Mouse (Mus musculus) adrenal gland, adult 18-20 months (tissue): ENCODE data around the gene Slc26a8. TPM values are rescaled to one million over a fixed set of nuclear protein-coding genes. Genes with fewer than 3 reads are reported as not detected.
A peak's percentile ranks its signal among the peaks of the same experiment; 100 is the strongest.

Source experiments
- DNase-seq, 2 experiments: peaks; one replicate each; pipeline ENCODE4 v3.0.0; 2021 to 2022; ENCODE audit warnings: low spot score in 2 of 2
- total RNA-seq, 2 experiments: library from RNA; stranded (reverse); gene quantifications; 1 replicate in 1 of 2; 2 replicates in 1 of 2; pipeline ENCODE4 v1.2.3; 2021

Slc26a8 gene
- total RNA-seq, 2 experiments from 2014 or later, result 1.3 to 1.5 TPM

DNA sequence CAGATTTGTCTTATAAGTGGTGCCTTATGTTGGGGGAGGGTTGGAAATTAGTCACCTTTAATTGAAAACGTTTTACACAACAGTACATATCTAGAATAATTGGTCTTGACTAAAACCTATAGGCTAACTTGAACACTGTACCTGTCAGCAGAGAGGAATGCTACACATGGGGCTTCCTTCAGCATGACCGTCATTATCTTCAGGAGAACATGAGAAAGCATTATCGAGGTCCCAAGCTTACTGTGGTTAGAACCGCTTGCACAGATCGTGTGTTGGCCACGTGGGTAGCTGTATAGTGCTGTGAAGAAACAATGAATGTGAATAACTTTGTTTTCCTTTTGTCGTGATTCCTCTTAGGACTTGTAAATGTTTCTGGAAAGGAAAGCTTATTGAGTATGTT is 9.8 kb upstream of the Slc26a8 start:
- DNase-seq, result no peak

DNA sequence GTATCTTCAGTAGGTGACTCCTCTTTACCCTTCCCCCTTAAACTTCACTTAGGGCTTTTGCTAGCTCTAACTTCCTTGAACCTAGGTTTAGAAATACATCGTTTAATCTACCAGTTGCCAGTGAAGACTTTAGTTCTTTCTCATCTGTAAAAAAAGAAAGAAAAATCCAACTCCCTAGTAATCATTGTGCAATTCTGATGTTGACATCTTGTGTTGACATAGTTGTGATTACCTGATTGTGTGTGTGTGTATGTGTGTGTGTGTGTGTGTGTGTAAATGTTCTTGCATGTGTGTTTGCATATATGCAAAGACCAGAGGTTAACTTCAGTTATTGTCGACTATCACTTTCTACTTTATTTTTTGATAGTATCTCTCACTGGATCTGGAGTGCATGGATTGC is 8.6 kb upstream of the Slc26a8 start:
- no peak for DNase-seq

DNA sequence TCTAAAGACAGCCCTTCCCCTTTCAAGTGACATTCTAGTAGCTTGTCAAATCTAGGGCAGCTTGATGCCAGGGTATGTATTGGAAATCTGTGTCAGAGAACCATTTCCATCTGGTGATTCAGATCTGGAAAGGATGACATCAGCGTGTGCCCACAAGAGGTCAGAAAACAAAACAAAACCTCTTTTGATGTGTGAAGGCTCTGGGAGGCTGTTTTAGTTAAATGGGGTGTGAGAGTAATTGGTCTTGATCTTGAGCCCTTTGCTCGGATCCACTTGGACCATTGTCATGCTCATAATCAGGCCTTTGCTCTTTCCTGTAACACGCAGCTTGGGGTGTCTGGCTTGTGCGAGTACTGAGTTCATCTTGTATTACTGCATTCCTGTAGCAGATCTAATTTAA is 8.2 kb upstream of the Slc26a8 start:
- no peak for DNase-seq

DNA sequence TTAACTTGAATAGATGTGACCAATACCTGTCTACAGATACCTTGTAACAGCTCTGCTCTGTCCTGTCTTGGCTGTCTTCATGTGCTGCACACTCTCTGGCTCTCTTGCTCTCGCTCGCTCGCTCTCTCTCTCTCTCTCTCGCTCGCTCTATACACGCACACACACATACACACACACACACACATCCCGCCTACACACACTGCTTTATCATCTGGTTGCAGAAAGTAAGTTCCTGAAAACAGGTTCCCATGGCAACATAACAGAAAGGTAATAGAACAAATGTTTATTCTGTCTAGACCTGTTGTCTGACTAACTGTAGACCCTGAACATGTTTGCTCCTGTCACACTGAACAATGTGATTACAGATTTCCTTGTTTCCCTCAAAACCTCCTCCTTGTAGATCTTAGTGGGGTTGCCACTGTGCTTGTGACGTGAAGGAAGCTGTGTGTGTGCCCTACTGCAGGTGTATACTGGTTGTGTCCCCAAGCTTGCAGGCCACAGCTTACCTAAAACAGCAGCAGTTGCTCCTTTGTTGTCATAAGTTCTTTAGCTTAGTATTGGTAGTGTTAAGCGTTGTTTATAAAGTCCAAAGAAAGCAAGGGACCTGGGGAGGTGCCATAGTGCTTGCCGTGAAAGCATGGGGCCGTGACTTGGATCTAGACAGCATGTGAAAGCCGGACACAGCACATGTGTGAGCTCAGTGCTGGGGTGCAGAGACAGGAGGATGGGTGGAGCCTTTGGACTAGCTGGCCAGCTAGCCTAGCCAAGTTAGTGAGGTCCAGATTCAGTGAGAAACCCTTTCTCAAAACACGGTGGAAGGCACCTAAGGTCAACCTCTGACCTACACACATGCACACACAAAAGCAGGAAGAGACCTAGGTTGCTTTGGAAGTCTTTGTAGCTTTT is 7.5 kb upstream of the Slc26a8 start:
- DNase-seq, result no peak

DNA sequence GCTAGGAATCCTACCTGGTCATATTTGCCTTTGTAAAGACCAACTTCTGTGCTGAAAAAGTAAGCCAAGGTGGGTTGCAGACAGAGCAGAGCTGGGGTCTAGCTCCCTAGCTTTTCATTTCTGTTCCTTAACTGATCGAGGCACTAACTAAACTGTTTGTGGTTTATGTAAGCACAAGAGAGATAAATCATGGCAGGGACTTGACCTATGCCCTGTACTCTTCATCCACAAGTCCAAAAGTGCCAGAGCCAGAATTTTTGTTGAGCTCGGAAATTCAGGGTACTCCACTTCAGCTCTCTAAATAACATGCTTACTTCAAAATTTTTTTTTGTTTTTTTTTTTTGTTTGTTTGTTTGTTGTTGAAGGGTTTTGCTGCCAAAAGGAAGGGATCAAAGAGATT is 6.6 kb upstream of the Slc26a8 start:
- DNase-seq, result no peak

DNA sequence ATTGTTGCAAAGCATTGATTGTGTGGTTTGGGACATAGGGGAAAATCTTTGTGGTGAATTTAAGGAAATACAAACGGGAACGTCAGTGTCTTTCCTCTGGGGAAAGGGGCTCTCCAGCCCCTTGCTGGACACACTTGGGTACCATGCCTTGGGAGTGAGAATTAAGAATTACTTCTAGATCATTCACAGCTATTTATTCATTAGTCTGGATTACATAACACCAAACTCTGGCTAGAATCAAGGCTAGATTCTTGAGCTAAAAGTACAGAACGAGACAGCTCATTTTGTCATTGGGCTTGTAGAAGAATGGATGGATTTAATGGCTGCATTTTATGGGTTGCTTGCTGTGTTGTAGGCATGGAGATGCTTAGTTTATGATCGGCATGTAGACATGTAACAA is 4.8 kb upstream of the Slc26a8 start:
- DNase-seq, result no peak

DNA sequence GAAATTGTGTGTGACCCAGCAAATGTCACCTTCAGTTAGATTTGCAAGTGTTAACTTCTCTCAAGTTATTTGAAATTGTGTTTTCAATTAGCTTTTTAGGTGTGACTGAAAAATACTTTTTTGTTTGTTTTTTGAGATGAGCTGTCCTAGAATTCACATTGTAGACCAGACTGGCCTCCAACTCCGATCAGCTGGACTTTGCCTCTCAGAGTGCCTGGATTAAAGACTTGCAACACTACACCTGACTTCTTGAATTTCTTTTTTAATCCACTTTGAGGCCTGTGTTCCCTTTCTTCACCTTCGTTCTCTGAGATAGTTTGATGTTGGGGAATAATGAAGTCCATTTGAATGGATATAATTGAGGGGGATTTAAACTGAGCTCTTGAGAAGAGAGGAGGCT is 4.0 kb upstream of the Slc26a8 start:
- no peak for DNase-seq

DNA sequence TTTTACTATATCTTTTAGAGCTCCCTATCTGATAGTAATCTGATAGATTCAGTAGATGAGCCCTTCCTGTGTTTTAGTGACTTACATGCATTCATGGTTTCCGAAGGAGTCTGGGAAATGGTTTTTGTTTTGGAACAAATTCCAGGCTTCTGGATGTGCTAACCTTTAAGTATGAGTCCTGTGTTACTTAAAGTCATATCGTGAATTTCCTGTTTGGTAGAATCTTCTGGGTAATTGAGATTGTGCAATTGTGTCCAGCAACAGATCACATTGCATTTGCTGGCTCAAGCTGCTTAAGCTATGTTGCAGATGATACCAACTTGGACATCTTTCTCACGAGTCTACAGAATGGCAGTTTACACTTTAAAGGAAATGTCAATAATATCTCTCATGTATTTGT is 3.1 kb upstream of the Slc26a8 start:
- DNase-seq, result no peak

DNA sequence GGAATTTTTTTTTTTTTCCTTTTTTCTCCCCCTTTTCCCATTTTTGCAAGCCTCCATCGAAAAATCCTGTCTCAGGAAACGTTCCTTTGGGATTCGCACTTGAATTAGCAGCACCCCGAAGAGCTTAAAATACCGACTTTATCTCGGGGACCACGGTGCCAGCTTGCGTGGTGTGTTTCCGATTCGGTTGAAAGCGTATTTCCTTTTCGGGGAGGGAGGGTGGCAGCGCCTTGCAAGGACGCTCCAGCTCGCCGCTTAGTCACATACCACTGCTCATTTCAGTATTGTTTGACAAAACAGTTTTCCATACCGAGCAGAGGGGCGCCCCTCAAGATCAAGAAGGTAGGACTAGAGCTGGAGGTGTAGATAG is 2.3 kb upstream of the Slc26a8 start:
- peak; percentile 44 to 53 for DNase-seq

DNA sequence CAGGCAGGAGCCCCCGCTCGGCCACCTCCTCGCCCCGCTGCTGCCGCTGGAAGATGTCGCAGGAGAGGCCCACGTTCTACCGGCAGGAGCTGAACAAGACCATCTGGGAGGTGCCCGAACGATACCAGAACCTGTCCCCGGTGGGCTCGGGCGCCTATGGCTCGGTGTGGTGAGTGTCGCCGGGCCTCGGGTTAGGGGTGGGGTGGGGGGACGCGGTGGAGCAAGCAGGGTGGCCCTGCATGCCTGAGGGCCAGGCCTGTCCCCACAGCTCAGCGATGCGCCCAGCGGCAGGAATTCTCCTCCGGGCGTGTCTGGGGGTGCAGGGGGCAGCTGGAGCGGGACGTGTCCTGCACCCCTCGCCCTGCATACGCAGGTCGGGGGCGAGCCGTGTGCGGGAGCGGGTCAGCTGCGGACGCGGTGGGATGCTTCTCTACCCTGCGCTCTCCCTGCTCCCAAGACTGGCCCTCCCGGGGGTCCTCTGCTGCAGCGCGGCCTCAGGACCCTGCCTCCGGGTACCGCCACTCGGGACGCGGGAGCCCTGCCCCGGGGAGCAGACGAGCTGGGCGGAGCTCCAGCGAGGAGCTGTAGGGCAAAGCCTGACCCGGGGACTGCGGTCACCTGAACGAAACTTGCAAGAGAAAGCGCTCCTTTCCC is 1.8 kb upstream of the Slc26a8 start:
- peak; percentile 57 to 61 for DNase-seq

DNA sequence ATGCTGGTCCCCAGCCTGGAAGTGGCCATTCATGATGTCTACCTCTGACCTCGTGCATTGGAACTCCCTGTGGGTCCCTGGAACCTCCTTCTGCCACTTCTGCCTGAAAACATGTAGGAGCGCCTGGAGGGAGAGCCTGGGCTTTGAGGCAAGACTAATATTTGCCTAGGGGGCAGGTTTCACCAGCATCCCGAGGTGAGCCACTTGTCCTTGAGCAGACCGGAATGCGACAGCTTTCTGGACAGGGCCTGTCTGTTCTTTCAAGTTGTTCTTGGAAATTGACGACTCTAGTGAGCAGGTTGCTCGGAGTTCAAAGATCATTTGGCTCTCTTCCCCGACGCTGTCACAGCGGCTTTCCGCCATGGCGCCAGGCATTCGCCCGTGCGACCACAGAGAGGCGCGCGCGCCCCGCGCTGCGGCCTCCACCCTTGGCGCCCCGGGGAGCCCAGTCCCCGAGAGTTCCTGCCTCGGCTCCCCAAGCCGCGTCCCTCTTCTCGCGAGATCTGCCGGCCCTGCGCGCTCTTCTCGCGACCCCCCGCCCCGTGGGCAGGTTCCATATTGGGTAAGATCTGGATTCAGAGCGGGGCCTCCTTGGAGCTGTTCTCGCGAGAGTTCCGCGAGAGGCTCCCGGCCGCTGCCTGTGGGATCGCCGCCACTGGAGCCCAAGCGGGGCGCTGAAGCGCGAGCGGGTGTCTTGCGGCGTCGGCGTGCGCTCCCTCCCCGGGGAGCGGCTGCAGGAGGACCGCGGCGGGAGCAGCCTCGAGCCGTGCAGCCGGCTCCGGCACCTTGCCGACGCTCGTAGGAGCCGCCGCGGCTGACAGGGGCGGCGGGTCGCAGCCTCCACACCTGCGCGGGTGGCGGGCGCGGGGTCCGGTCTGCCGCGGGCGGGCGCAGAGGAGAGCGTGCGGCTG is 998 bp upstream of the Slc26a8 start, which contains the start of gene Mapk14:
TSS of gene Mapk14 (plus strand) at position 554 of the 911 bp plus-strand sequence.
- peak; percentile 99 for DNase-seq

DNA sequence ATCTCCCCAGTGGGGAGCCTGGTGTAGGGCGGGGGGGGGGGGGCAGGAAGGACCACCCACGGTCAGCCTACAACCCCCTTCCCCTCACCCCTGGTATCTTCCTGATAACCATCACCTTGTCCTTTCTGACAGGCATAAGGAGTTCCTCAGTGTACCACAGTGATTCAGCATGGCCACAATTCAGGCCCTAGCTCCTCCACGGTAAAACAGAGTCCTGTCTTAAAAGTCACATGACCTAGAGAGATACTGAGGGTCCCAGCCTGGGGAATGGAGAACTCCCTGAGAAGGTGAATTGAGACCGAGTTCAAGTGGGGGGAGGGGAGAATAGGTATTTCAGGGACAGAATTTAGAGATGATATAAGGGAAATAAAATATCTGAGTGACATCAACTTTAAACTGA is 2.7 kb downstream of the Slc26a8 start:
- DNase-seq, result no peak

DNA sequence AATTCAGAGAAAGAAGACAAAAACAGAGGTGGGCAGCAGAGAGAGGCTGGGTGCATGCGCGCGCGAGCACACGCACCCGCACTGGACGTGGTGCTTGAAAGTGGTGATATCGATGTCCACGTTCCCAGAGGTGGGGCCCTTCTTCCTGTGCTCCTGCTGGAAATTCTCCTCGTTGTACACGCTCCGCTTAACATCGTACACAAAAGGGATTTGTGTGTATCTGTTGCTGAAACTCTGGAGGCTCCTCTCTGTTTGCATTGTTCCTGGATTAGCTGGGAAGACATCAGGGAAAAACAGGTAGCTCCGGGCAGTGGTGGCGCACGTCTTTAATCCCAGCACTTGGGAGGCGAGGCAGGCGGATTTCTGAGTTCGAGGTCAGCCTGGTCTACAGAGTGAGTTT is 5.4 kb downstream of the Slc26a8 start:
- DNase-seq, result no peak

DNA sequence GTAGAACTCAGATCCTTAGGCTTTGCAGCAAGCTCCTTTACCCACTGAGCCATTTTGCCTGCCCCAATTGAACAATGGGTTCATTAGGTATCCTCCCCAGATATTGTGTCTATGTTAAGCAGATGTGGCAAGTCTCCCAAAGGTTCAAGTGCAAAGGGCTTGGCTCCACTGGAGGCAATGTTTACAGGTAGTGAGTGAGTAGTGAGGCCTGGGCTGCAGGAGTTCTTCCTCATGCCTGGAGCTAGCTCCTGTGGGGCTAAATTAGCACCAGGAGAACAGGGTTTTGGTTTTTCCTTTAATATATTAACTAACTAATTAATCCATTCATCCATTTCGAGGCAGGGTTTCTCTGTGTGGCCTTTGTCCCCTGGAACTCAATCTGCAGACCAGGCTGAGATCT is 6.4 kb downstream of the Slc26a8 start:
- no peak for DNase-seq

DNA sequence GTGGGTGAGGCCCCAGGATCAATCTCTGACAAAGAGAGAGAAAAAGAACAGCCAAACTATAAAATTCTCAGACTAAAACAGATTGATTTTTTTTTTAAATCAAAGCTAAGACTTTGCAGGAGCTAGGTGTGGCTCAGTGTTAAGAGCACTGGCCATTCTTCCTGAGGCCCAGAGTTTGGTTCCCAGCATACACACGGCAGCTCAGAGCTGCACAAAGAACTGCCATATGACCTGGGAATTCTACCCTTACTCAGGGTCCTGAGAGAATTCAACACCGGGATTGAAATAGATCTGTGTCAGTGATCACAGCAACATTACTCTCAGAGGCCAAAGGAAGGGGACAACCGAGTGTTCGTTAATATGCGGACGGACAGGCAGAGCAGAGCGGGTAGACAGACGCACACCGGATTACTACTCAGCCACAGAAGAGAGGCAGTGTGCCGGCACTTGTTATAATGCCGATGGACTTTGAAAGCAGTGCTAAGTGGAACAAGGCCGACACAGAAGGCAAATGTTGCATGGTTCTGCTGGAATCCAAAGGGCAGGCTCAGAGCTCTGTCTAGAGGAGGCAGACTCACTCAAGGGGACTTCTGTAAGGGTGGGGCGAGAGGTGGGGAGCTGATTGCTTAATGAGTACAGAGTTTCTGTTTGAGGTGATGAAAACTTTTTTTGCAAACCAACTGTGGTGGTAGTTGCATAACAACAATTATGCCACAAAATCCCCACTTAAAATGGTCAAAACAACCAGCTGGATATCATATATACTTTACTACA is 7.5 kb downstream of the Slc26a8 start:
- no peak for DNase-seq

DNA sequence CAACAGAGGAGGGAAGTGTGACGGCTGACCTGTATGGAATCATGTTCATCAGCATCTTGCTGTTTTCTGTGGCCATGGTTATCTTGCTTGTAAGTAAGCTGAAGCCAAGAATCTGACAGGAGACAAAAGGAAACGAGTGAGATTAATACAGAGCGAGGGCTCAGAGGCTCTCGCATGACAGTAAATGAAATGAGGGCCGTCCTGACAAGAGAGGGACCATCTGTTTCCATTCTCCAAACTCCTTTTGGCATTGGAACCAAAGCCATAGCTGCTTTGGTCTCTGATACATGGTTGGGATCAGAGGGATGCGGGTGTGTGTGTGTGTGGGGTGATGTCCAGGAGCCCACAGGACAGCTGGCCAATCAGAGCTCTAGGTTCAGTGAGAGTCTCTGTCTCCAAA is 30.5 kb downstream of the Slc26a8 start:
- DNase-seq, result no peak

DNA sequence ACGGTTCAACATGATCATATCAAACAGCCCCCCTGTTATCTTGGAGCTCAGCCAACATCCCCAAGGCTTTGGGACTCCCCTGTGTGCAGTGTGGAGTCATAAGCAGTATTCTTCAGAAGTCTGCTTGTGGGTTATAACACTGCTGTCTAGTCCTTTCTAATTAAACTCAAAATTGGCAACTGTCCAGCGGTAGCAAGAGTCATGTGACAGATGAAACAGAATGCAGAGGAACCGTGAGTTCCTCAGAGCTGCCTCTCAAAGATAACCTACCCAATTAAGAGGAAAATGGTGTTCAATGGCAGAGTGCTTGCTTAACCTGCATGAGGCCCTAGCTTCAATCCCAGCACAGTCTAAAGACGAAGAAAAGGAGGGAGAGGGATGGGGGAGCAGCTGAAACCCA is 32.1 kb downstream of the Slc26a8 start:
- no peak for DNase-seq

DNA sequence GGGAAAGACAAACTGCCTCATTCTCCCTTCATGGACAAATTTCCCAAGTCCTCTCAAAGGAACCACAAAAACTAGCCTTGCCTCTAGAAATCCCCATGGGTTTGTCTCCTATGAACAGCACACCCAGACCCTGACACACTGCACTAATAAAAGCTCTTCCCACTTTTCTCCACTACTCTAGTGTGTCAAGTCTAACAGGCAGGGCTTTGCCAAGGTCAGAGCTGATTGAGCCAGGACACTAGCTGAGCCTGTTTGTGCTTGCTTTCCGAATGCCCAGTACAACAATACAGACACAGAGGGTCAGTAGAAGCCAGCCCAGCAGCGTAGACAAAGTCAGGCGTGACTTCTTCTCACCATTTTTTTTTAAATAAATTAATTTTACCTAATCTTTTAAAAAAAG is 39.8 kb downstream of the Slc26a8 start:
- no peak for DNase-seq

DNA sequence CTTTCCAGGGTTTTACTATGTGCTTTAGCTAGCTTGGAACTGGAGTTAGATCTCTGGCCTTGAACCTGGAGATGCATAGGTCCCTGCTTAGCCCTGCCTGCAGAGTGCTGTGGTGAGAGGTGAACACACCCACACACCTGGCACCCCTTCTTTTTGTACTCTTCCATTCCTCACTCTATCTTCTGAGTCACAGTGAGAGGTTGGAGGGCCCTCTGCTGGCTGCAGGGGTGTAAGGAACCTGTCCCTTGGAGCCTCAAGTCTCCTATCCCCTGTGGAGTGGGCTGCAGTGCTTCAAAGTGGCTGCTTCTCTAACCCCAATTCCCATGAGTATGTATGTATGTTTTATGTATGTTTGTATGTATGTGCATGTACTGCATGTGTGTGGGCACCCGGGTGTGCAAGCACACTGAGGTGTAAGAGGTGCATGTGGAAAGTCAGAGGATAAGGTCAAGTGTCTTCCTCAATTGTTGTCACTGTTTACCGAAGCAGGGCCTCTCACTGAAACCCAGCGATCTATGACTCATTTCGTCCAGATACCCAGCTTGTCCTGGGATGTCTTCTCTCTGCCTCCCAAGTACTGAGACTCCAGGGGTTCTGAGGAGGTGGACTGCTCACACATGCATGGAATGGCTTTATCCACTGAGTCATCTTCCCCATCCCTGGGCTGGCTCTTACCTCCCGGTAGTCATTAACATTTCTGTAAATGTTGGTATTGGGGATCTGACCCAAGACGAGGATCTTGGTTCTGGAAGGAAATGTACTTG is 41.2 kb downstream of the Slc26a8 start:
- peak; percentile 22 to 36 for DNase-seq

DNA sequence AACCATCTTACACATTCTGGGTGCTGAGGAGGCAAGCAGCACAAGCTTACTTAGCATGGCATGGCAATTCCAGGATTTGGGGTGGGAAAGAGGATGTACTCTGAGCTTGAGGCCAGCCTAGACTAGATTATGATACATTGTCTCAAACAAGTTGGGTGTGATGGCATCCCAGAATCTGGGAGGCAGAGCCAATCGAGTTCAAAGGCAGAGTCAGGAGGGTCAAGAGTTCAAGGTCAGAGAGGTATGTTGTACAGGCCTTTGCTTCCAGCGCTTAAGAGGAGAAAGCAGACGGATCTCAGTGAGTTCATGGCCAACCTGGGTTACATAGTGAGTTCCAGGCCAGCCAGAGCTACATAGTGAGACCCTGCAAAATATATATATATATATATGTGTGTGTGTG is 43.8 kb downstream of the Slc26a8 start:
- DNase-seq, result no peak
